Mouse (Mus musculus) kidney, adult 2 months (tissue): ENCODE measurements around the gene Xrn2.

ENCODE experiments used
- CTCF ChIP-seq: fragments of 200-500 bp; conservative IDR thresholded peaks from 2 replicates; pipeline ENCODE4 v1.5.1; 2011; ENCODE audit warnings: low read depth, mild to moderate bottlenecking, control low read depth, low read length, moderate library complexity, mixed read lengths; ENCODE audit not compliant: insufficient read depth, insufficient read length
- POLR2A ChIP-seq: fragments of 200-500 bp; IDR thresholded peaks from one replicate; pipeline ENCODE4 v1.6.1; 2011; ENCODE audit warnings: low read depth, low read length, control low read depth

DNA sequence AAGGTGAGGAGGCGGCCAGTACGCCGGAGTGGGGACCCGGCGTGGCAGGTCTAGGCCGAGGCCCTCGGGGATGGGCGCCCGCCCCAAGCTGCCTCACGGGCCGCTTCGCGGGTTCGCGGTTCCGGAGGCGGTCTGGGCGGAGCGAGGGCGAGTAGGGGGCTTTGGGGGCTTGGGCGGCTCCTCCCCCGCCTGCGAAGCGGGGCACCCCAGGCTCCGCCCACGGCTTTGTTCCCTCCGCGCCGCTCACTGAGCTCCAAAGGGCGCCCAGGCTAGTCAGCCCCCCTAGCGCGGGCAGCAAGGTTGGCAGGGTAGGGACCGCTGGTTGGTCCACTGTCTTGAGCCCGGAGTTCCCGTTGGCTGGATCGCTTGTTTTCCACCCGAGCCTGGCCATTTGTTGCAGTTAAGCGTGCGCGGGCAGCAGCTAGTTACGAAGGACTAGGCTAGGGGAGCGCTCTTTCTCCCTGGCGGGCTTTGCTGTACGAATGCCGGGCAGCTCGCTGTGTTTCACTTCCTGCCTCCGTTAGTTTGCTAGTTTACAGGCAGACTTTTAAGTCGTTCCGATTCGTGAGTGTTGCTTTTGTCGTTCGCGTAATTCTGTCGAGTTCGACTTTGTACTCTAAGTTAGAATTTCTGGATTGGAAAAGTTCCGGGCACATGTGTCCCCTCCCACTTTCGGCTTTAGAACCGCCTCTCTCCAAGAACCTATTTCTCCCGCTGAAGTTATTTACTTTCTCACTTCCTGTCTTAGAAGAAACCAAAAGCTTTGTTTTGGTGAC is 586 bp downstream of the Xrn2 start:
- TF ChIP-seq CTCF: no peak
- no peak for TF ChIP-seq POLR2A
